Mouse (Mus musculus): ENCODE measurements at regions not wholly inside any gene's neighbourhood (a gene's known extent, or its start where the extent isn't known, plus 50 kb on each side); places are given as distances from the start of the nearest gene placed in this dataset.
A peak's percentile ranks its signal among the peaks of the same experiment; 100 is the strongest.
"Not testable (repeated sequence)": the region's sequence is repeated elsewhere in the genome, so short reads cannot be mapped to it uniquely, and the experiment has no call there.

DNA sequence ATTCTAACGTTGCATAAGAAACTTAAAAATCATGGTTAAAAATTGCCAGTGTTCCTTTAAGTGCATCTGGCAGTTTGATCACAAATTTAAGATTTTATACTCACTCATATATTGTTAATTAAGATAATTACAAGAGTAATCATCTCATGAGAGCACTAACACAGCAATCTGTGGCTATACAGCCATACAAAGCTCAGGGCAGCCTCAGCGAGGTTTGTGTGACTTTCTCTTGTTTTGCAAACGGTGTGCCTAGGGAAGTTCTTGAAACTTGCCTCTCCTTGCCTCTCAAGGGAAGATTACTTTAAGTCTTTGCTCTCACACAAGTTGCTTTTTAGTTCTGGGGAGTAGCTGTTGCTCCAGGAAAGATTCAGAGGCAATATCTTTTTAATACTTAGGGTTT lies 58.1 kb upstream of the Slc1a4 start:
- no peak for DNase-seq (ENCODE audit: low read depth, low spot score)

DNA sequence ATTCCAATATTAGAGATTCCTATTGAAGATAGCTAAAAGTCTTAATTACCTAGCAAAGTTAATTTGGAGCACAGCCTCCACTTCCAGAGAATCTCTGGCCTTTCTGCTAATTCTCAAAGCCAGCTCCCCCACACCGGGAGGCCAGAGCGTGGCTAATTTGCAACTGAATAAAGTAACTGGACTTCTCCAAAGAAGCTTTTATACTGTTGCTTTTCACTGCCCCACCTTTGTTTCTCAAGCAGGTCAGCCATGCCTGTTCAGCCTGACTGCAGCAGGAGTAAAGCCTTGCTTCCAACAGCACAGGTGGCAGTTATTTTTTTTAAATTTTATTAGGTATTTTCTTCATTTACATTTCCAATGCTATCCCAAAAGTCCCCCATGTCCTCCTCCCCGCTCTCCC lies 60.8 kb upstream of the Slc1a4 start:
- DNase-seq (ENCODE audit: low read depth, low spot score) = not testable (repeated sequence)

DNA sequence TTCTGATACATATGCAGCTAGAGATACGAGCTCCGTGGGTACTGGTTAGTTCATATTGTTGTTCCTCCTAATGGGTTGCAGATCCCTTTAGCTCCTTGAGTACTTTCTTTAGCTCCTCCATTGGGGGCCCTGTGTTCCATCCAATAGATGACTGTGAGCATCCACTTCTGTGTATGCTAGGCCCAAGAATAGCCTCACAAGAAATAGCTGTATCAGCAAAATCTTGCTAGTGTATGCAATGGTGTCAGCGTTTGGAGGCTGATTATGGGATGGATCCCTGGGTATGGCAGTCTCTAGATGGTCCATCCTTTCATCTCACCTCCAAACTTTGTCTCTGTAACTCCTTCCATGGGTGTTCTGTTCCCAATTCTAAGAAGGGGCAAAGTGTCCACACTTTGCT lies 61.3 kb upstream of the Slc1a4 start:
- DNase-seq (ENCODE audit: low read depth, low spot score) = not testable (repeated sequence)

- no peak for DNase-seq (ENCODE audit: low read depth, low spot score)
Measured at GRCm38 (mm10) chr11:20395848-20396203, 63.3 kb upstream of the Slc1a4 start.

GRCm38 (mm10) chr11:20396204-20396848 lies 63.8 kb upstream of the Slc1a4 start:
- no peak for DNase-seq (ENCODE audit: low read depth, low spot score)

- no peak for DNase-seq (ENCODE audit: low read depth, low spot score)
Measured at GRCm38 (mm10) chr11:20396884-20397283, 64.4 kb upstream of the Slc1a4 start.

GRCm38 (mm10) chr11:20400302-20401234 lies 68.1 kb upstream of the Slc1a4 start:
- DNase-seq (ENCODE audit: low read depth, low spot score) = peak; percentile 93

GRCm38 (mm10) chr11:20403456-20403855 lies 70.9 kb upstream of the Slc1a4 start:
- no peak for DNase-seq (ENCODE audit: low read depth, low spot score)

DNA sequence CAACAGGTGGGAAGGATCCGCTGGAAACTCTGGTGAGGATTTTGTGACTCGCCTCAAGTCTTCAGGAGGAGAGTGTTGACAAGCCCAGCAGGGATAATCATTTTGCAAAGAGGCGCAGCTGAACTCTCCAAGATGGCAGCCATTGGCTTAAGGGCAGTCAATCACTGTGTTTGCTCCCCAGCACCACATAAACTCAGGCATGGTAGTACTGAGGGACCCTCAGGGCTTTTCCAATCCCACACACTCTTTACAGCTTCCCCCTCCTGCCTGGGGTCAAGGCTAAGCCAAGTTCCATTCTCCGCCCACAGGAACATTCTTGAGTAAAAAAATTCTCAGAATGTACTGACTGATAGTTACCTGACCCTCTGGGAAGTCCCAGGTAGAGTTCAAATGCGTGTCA lies 72.0 kb upstream of the Slc1a4 start:
- no peak for DNase-seq (ENCODE audit: low read depth, low spot score)

GRCm38 (mm10) chr11:20418141-20418540 lies 85.6 kb upstream of the Slc1a4 start:
- no peak for DNase-seq (ENCODE audit: low read depth, low spot score)

- no peak for DNase-seq (ENCODE audit: low read depth, low spot score)
Measured at GRCm38 (mm10) chr11:20420876-20421275, 88.4 kb upstream of the Slc1a4 start.

GRCm38 (mm10) chr11:20436057-20436456 lies 103.5 kb upstream of the Slc1a4 start:
- DNase-seq (ENCODE audit: low read depth, low spot score) = no peak

GRCm38 (mm10) chr11:20442476-20442875 lies 100.6 kb upstream of the Sertad2 start:
- no peak for DNase-seq (ENCODE audit: low read depth, low spot score)

DNA sequence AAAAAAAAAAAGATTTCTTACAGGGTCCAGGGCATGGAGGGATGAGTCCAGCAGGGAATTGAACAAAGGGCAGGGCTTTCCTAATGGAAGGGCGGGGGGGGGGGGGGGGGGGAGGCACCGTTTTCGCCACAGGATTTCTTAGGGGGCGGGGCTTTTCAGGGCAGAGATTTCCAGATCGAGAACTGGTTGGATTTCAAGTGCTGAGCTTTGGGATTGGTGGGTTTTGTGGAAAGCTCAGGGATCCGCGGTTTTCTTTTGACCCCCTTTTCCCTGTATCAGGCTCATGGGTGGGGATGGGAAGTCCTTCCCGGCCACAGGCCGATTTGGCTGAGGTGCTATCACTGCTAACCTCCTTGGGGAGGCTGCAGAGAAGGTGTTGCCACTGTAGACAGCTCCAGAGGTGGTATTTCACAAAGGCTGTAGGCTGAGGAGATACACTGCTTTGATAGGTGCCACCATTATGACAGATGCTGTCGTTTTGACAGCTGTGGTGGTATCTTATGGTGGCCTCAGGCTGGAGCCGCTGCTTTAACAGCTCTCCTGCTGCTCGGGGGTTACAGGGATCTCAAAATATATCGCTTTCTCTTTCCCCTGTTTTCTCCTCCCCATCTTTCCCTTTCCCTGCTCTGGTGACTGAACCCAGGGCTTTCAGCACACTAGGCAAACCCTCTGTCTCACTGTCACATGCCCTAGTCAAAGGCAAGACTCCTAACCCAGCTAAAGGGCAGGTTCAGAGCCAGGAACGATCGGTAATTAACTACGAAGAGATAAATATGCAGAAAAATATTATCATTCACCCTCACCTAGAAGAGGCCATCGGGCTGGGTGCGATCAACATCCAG lies 97.8 kb upstream of the Sertad2 start:
- DNase-seq (ENCODE audit: low read depth, low spot score) = no peak

- no peak for DNase-seq (ENCODE audit: low read depth, low spot score)
Measured at GRCm38 (mm10) chr11:20445903-20446264, 97.2 kb upstream of the Sertad2 start.

- DNase-seq (ENCODE audit: low read depth, low spot score) = no peak
Measured at GRCm38 (mm10) chr11:20452901-20453300, 90.2 kb upstream of the Sertad2 start.

- no peak for DNase-seq (ENCODE audit: low read depth, low spot score)
Measured at GRCm38 (mm10) chr11:20453786-20454185, 89.3 kb upstream of the Sertad2 start.

GRCm38 (mm10) chr11:20455085-20455864 lies 87.8 kb upstream of the Sertad2 start:
- no peak for DNase-seq (ENCODE audit: low read depth, low spot score)

DNA sequence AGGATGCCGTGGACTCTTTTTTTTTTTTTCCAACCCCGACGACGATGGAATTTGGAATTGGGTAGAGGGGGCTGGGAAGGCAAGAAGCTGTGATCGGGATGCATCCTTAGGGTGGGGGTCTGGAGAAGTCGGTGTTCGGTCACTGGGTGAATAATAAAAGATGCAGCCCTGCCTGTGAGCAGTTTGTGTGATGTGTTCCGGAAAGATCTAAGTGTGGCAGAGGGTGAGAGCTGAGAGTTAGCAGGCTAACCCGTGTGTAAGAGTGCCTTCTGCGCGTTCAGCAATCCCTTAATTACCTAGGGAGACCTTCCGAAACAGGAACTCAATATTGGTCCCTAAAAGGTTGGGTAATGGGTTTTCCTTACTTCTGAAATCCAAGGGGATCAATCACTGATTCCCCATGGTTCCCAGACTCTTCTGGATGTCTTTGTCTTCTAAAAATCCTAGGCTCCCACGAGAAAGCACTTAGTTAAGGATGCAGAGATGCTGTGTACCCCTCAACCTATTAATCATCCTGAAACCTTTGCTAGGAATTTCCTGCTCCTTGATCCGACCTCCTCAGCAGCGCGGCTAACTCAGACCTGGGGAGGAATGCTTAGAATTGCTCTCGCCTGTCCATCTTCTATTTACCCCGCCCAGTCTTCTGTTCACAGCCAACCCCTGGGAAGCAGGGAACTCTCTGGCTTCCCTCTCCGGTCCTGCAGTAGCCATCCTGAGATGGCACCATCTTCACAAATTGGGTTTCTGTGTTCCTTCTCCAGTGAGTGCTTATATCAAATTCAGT lies 87.0 kb upstream of the Sertad2 start:
- DNase-seq (ENCODE audit: low read depth, low spot score) = no peak

DNA sequence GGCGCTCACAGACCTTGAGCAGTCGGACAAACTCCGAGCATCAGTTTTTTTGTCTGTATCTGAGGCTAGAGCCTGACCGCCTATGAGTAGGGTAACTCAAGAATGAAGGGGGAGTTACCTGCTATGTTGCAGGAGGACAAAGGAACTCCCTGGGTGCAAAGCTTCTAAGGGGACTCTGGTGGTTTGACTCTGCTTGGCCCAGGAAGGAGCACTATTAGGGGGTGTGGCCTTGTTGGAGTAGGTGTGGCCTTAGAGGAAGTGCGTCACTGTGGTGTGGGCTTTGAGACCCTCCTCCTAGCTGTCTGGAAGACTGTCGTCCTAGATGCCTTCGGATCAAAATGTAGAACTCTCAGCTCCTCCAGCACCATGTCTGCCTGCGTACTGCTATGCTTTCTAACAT lies 83.9 kb upstream of the Sertad2 start:
- DNase-seq (ENCODE audit: low read depth, low spot score) = no peak

DNA sequence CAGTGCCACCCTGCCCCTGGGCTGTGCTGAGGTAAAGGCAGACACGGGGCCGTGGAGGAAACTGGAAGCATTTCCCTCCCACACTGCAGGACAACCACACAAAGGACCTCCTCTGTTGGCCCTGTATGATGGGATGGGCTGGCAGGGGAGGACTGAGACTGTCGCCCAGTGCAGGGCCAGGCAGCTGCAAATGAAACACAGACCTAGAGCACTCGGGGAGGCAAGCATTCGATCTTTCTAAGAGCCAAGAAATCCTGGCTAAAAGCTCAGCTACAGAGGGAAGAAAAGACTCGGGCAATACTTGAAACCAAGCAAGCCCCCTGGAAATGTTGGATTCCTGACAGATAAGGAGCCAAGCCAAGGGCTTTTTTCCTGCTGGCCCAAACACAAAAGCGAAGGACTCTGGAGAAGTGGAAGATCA lies 82.5 kb upstream of the Sertad2 start:
- DNase-seq (ENCODE audit: low read depth, low spot score) = no peak
